Comparison of ENCODE assay signal across 21 mouse cellular contexts in genomic region chrX:57364891-57365569, GRCm38 (mm10). TPM values are rescaled to one million over a fixed set of nuclear protein-coding genes. Genes with fewer than 3 reads are reported as not detected.
DNase-seq lines count a peak whose midpoint lies in the region; ATAC-seq and TF ChIP-seq lines count a peak whose summit lies in the region.
"Had no signal": no experiment of that assay in that cellular context is flagged by ENCODE, and none has a peak within 500 bp of the region (broad histone marks: within the 10 kb centered on the region; RNA-seq: fewer than 3 reads in every experiment).

No protein-coding gene starts in this region.

- no peak overlapping the region for H3K27ac ChIP-seq in intestine, embryonic 15.5 days
- H3K27ac ChIP-seq in intestine, postnatal 0 days (ENCODE audit: low read depth, low read length), result no peak overlapping the region
- peak overlapping the region; percentile 92 for H3K27ac ChIP-seq in liver, embryonic 14.5 days
- H3K27ac ChIP-seq: forebrain, embryonic 10.5 days; gastrocnemius, adult 2 months; heart, embryonic 15.5 days; hindbrain, postnatal 0 days had no signal

- TF ChIP-seq CTCF in intestine, postnatal 0 days (IDR thresholded peaks at IDR 0.05; ENCODE audit: low read depth), result no peak
- no peak for TF ChIP-seq CTCF in liver, embryonic 14.5 days (IDR thresholded peaks at IDR 0.05; ENCODE audit: low read depth)

- H3K36me3 ChIP-seq in intestine, embryonic 15.5 days, result no peaks in the 10 kb centered on the region
- H3K36me3 ChIP-seq in intestine, postnatal 0 days (ENCODE audit: control insufficient read depth, insufficient read depth), result no peaks in the 10 kb centered on the region
- no peaks in the 10 kb centered on the region for H3K36me3 ChIP-seq in liver, embryonic 14.5 days (replicated peaks; ENCODE audit: control insufficient read depth, insufficient read depth, low read depth)
- H3K36me3 ChIP-seq: forebrain, embryonic 10.5 days; heart, embryonic 15.5 days had no signal

- H3K9ac ChIP-seq in intestine, embryonic 15.5 days, result no peak overlapping the region
- no peak overlapping the region for H3K9ac ChIP-seq in intestine, postnatal 0 days (ENCODE audit: low read depth, low read length)
- no peak overlapping the region; the same call in 1 of the 2 replicates for H3K9ac ChIP-seq in liver, embryonic 14.5 days (replicated peaks)
- H3K9ac ChIP-seq: heart, embryonic 15.5 days had no signal

- H3K9me3 ChIP-seq in intestine, embryonic 15.5 days, result no peaks in the 10 kb centered on the region
- no peaks in the 10 kb centered on the region for H3K9me3 ChIP-seq in intestine, postnatal 0 days (ENCODE audit: control insufficient read depth)
- no peaks in the 10 kb centered on the region for H3K9me3 ChIP-seq in liver, embryonic 14.5 days (ENCODE audit: control insufficient read depth, low read length)
- H3K9me3 ChIP-seq: forebrain, embryonic 10.5 days; heart, embryonic 15.5 days had no signal

- H3K4me3 ChIP-seq in intestine, embryonic 15.5 days (replicated peaks), result no peak overlapping the region
- H3K4me3 ChIP-seq in intestine, postnatal 0 days (ENCODE audit: low read depth, low read length), result no peak overlapping the region
- no peak overlapping the region for H3K4me3 ChIP-seq in liver, embryonic 14.5 days (ENCODE audit: insufficient read depth in 1 of 2, low read depth in 2 of 2, low read length in 2 of 2)
- H3K4me3 ChIP-seq: forebrain, embryonic 10.5 days; gastrocnemius, adult 2 months; heart, embryonic 15.5 days had no signal

- H3K27me3 ChIP-seq in intestine, embryonic 15.5 days (replicated peaks), result no peaks in the 10 kb centered on the region
- no peaks in the 10 kb centered on the region for H3K27me3 ChIP-seq in intestine, postnatal 0 days (replicated peaks; ENCODE audit: control insufficient read depth, insufficient read depth, low read length)
- no peaks in the 10 kb centered on the region for H3K27me3 ChIP-seq in liver, embryonic 14.5 days (ENCODE audit: control insufficient read depth, insufficient read depth, low read length)
- H3K27me3 ChIP-seq: heart, embryonic 15.5 days had no signal

- WGBS in intestine, embryonic 15.5 days, result 58% methylated on average over 2 of the region's 2 CpGs
- WGBS in intestine, postnatal 0 days, result 41% methylated on average over 2 of the region's 2 CpGs
- WGBS in liver, embryonic 14.5 days (ENCODE audit: insufficient replicate concordance), result 26% methylated on average over 2 of the region's 2 CpGs

- no peaks in the 10 kb centered on the region for H3K4me1 ChIP-seq in intestine, embryonic 15.5 days (replicated peaks)
- H3K4me1 ChIP-seq in intestine, postnatal 0 days (replicated peaks; ENCODE audit: control insufficient read depth, insufficient read depth, low read length), result no peaks in the 10 kb centered on the region
- H3K4me1 ChIP-seq in liver, embryonic 14.5 days (replicated peaks; ENCODE audit: control insufficient read depth in 2 of 2, insufficient read depth in 2 of 2, low read length in 1 of 2), result peaks cover 15 to 27% of the 10 kb centered on the region in 2 experiments
- H3K4me1 ChIP-seq: forebrain, embryonic 10.5 days; heart, embryonic 15.5 days had no signal

- peak; percentile 70 for ATAC-seq in intestine, embryonic 15.5 days
- no peak for ATAC-seq in intestine, postnatal 0 days
- peak; percentile 99 for ATAC-seq in liver, embryonic 14.5 days (ENCODE audit: insufficient read depth)
- ATAC-seq: hindbrain, postnatal 0 days had no signal

- DNase-seq in c-Kit-positive CD71-positive TER-119-positive erythroid progenitor cells, embryonic 14.5 days (ENCODE audit: low spot score), result peak; percentile 79
- peak; percentile 73 to 77 (median 73) for DNase-seq in liver, embryonic 14.5 days (ENCODE audit: low read depth in 3 of 3, low spot score in 3 of 3)
- DNase-seq in T-cell, adult 2 months (ENCODE audit: low spot score), result no peak
- no peak for DNase-seq in urinary bladder, postnatal 4 days (ENCODE audit: low spot score in 2 of 2)
- DNase-seq in right cerebral cortex, postnatal 25 days, result no peak
- DNase-seq: cerebellum, adult 11-12 months; cerebellum, postnatal 14 days; gastrocnemius, adult 2 months; heart, adult 11 months; kidney, adult 8-10 months; kidney, postnatal 25 days; left cerebral cortex, postnatal 4 days; lung, postnatal 14 days; thymus, postnatal 14 days had no signal

- peak; percentile 84 for TF ChIP-seq EP300 in liver, embryonic 14.5 days (IDR thresholded peaks at IDR 0.05; ENCODE audit: low read depth)

- no peak overlapping the region for H3K4me2 ChIP-seq in intestine, embryonic 15.5 days (replicated peaks)
- H3K4me2 ChIP-seq in intestine, postnatal 0 days (replicated peaks; ENCODE audit: low read depth), result no peak overlapping the region
- H3K4me2 ChIP-seq in liver, embryonic 14.5 days (ENCODE audit: low read depth), result peak overlapping the region; percentile 40
- H3K4me2 ChIP-seq: heart, embryonic 15.5 days had no signal

RNA-seq across cellular contexts. Expression of gene Arhgef6, which starts 26.5 kb away (rescaled TPM):
- polyA plus RNA-seq in intestine, embryonic 15.5 days (2015; fragmentation: Nextera tagmentation; extraction: Ambion mirVana), result 3.4 and 4.8 TPM in 2 replicates
- polyA plus RNA-seq in intestine, postnatal 0 days (2015; fragmentation: Nextera tagmentation; extraction: Ambion mirVana), result 2.7 and 3.2 TPM in 2 replicates
- polyA plus RNA-seq in liver, embryonic 14.5 days (2012; rRNA removed), result 3.2 and 4.7 TPM in 2 replicates
- 5.1 and 7.0 TPM in 2 replicates for polyA plus RNA-seq in liver, embryonic 14.5 days (2014; fragmentation: Nextera tagmentation; extraction: Ambion mirVana)

RNA-seq across cellular contexts. Expression of gene Rbmx, which starts 27.8 kb away (rescaled TPM):
- polyA plus RNA-seq in intestine, embryonic 15.5 days (2015; fragmentation: Nextera tagmentation; extraction: Ambion mirVana), result 80.8 and 89.6 TPM in 2 replicates
- polyA plus RNA-seq in intestine, postnatal 0 days (2015; fragmentation: Nextera tagmentation; extraction: Ambion mirVana), result 32.2 and 33.2 TPM in 2 replicates
- 13.0 and 20.6 TPM in 2 replicates for polyA plus RNA-seq in liver, embryonic 14.5 days (2012; rRNA removed)
- 22.5 TPM in 2 replicates for polyA plus RNA-seq in liver, embryonic 14.5 days (2014; fragmentation: Nextera tagmentation; extraction: Ambion mirVana)

RNA-seq across cellular contexts. Expression of gene Gm364, which starts 43.9 kb away (rescaled TPM):
- polyA plus RNA-seq in intestine, embryonic 15.5 days (2015; fragmentation: Nextera tagmentation; extraction: Ambion mirVana), result not detected in 2 replicates
- polyA plus RNA-seq in intestine, postnatal 0 days (2015; fragmentation: Nextera tagmentation; extraction: Ambion mirVana), result not detected in 2 replicates
- not detected in 2 replicates for polyA plus RNA-seq in liver, embryonic 14.5 days (2012; rRNA removed)
- not detected in 2 replicates for polyA plus RNA-seq in liver, embryonic 14.5 days (2014; fragmentation: Nextera tagmentation; extraction: Ambion mirVana)
- polyA plus RNA-seq: forebrain, embryonic 10.5 days; heart, embryonic 15.5 days; liver, adult 2 months; midbrain, postnatal 0 days had no signal

Comparison
In these comparisons a context has a peak if more than half of its experiments do, and no peak if none do; other contexts are left out.
1. DNase-seq: peak in c-Kit-positive CD71-positive TER-119-positive erythroid progenitor cells, embryonic 14.5 days (single experiment) and liver, embryonic 14.5 days (3 of 3); none in T-cell, adult 2 months (single experiment), urinary bladder, postnatal 4 days (0 of 2) and right cerebral cortex, postnatal 25 days (single experiment).